Mouse (Mus musculus) forebrain, postnatal 0 days (tissue): ENCODE results near the gene Smim24. TPM values are rescaled to one million over a fixed set of nuclear protein-coding genes. Genes with fewer than 3 reads are reported as not detected.
A peak's percentile ranks its signal among the peaks of the same experiment; 100 is the strongest.

Experiments used
- ATAC-seq: fragments of 200-750 bp; cut with Nextera tagmentation; 2 replicates; pipeline ENCODE4 v1.8.0; 2017; ENCODE audit warnings: mild to moderate bottlenecking, moderate library complexity
- DNase-seq: peaks from one replicate; pipeline ENCODE4 v3.0.0-alpha.2; 2015
- H3K27ac ChIP-seq: fragments of 300-500 bp; sonication (generic); 2 replicates; pipeline ENCODE4 v1.5.1; 2014; ENCODE audit warnings: low read depth, mild to moderate bottlenecking, antibody characterized with exemption, low read length, moderate library complexity, mixed read lengths
- H3K27me3 ChIP-seq: fragments of 300-500 bp; sonication (generic); 2 replicates; pipeline ENCODE4 v1.6.1; 2014; ENCODE audit warnings: mild to moderate bottlenecking, low read length, mixed read lengths; ENCODE audit not compliant: insufficient read depth
- H3K36me3 ChIP-seq: fragments of 300-500 bp; sonication (generic); 2 replicates; pipeline ENCODE4 v1.6.1; 2014; ENCODE audit warnings: mild to moderate bottlenecking, moderate library complexity; ENCODE audit not compliant: insufficient read depth
- H3K4me1 ChIP-seq: fragments of 300-500 bp; sonication (generic); 2 replicates; pipeline ENCODE4 v1.6.1; 2014; ENCODE audit warnings: antibody characterized with exemption; ENCODE audit not compliant: insufficient read depth
- H3K4me2 ChIP-seq: fragments of 300-500 bp; sonication (generic); 2 replicates; pipeline ENCODE4 v1.6.1; 2014; ENCODE audit warnings: low read depth, mild to moderate bottlenecking, moderate library complexity
- H3K4me3 ChIP-seq: fragments of 300-500 bp; sonication (generic); 2 replicates; pipeline ENCODE4 v1.5.1; 2014; ENCODE audit warnings: low read depth, low read length, mixed read lengths
- H3K9ac ChIP-seq: fragments of 300-500 bp; sonication (generic); 2 replicates; pipeline ENCODE4 v1.6.1; 2014; ENCODE audit warnings: mild to moderate bottlenecking
- H3K9me3 ChIP-seq: fragments of 300-500 bp; sonication (generic); 2 replicates; pipeline ENCODE4 v1.6.1; 2016; ENCODE audit warnings: low read length
- CTCF ChIP-seq: sonication (generic); IDR thresholded peaks from 2 replicates; pipeline ENCODE4 v1.5.1; 2016; ENCODE audit warnings: antibody characterized with exemption, control low read depth, low read depth
- WGBS: fragments of 180-500 bp; shearing (Covaris S2); extraction: QIAGEN DNeasy Blood & Tissue Kit; methylation state at CpG from one replicate; pipeline ENCODE4 v1.1.7; 2014; 5-methylcytosine and 5-hydroxymethylcytosine counted together
- polyA plus RNA-seq: library from polyadenylated mRNA; unstranded; fragments of >200 nt; fragmentation: Nextera tagmentation; extraction: Ambion mirVana; gene quantifications from 2 replicates; pipeline ENCODE4 v1.2.1, GENCODE M21; 2015
- total RNA-seq: library from RNA; depleted of rRNA; stranded (reverse); fragments of >200 nt; gene quantifications from 2 replicates; pipeline ENCODE4 v1.2.3, GENCODE M21; 2014

The Smim24 gene
- total and polyA plus RNA-seq, 2 experiments from 2014 or later, result 1.3 to 1.7 TPM

DNA sequence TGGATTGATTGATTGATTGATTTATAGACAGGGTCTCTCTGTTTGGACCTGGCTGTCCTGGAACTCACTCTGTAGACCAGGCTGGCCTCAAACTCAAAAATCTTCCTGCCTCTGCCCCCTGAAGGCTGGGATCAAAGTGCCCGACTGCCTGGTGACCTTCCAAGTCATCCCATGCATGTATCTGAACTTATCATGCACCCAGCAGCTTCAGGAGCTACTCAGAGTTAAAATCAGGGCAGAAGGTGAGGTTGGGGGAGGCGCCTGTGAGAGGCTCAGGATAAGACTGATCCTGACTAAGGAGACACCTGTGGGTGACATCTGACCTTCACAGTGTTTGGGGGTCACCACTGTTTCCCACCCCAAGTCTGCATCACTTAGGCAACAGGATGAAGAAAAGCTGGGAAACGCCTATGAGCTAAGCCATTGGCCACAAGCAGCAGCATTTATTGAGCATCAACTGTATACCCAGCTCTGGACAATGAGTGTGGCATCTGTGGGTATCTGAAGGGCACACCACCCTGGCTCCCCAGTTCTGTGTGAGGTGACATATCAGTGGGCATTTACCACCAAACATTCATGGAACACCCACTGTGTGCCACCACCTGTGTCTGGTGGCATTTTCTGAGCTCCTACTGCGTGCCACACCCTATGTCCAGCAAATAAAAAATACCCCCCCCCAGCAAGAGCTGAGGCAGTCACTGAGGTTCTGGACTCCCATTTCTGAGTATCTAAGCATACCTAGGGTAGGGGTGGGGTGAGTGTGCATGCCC is 30.8 kb downstream of the Smim24 start:
- H3K27ac ChIP-seq, result no peak overlapping the region
- ATAC-seq, result no peak
- no peak overlapping the region for H3K4me2 ChIP-seq
- no peaks in the 10 kb centered on the region for H3K9me3 ChIP-seq
- peaks cover 8% of the 10 kb centered on the region for H3K36me3 ChIP-seq
- H3K4me1 ChIP-seq, result no peaks in the 10 kb centered on the region
- WGBS, result 73% methylated on average over 4 of the region's 4 CpGs
- DNase-seq, result no peak
- no peaks in the 10 kb centered on the region for H3K27me3 ChIP-seq
- no peak overlapping the region for H3K4me3 ChIP-seq
- no peak for TF ChIP-seq CTCF
- H3K9ac ChIP-seq, result peak overlapping the region; percentile 14; the same call in 1 of the 2 replicates

DNA sequence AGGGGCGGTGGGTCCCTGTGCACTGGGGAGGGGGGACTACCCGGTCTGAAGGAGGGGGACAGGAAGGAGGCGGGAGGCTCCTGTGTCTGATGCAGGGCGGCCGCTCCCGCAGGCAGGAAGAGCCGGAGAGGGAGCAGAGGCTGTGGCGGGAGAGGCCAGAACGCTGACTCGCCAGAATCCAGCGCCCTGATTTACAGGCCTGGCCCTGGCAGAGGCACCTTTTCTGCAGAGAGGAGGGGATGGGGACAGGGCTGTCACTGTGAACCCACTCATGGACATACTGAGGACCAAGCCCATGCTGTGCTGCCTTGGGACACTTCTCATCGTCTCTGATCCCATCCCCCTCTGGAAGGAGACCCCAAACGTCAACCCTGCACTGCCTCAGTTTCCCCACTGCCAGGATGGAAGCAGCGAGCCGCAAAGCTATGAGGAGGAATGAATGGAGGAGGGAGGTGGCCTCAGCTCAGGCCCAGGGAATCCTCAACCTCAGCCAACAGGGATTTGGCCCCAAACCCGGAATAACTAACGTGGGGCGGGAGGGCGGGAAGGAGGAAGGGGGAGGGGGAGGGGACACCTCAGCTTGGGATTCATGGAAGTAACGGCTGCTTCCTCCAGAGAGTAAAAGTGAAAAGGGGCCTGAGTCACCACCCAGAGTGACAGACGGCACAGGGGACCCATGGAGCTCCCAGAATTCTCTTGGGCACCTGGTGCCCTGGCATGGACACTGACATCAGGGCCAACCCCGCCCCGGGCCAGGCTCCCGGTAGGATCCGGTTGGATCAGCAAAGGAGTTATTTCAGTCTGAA is 31.6 kb downstream of the Smim24 start:
- 9% methylated on average over 23 of the region's 25 CpGs for WGBS
- Histone ChIP-seq H3K9me3 (no peaks in the 10 kb centered on the region), H3K4me2 (peak overlapping the region; percentile 11; the same call in 1 of the 2 replicates), H3K27ac (no peak overlapping the region), H3K27me3 (no peaks in the 10 kb centered on the region), H3K4me1 (no peaks in the 10 kb centered on the region), H3K9ac (peak overlapping the region; percentile 14; the same call in 1 of the 2 replicates), H3K36me3 (peaks cover 8% of the 10 kb centered on the region), H3K4me3 (no peak overlapping the region)
- 0 out of 2 replicates have a peak, but pooled peaks have one; percentile 10 for ATAC-seq
- no peak for DNase-seq
- no peak for TF ChIP-seq CTCF

DNA sequence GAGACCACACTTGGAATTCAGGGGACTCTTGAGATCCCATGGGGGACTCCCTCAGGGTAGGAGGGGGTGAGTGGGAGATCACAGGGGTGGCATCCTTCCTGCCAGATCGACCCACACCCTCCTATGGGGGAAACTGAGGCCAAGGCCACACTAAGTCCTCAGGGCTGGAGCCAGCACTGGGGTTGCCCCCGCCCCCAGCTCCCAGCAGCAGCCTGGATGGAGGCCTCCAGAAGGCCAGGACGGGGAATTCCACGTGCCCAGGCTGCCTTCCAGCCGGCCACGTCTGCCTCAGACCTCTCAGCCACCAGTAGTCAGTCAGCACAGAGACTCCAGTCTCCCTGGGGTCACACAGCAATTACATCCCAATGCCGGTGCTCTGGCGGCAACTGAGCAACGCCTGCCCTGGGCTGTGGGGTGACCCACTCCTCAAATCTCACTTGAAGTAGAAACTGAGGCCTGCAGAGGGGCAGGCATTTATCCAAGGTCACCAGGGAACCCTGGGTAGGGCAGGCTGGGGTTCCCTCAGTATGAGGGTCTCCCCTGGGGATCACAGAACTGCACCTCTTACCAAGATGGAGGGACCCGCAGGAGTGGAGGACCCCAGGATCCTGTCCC is 32.5 kb downstream of the Smim24 start:
- H3K36me3 ChIP-seq, result peaks cover under 1% of the 10 kb centered on the region; the same call in 1 of the 2 replicates
- H3K4me1 ChIP-seq, result no peaks in the 10 kb centered on the region
- H3K4me3 ChIP-seq, result no peak overlapping the region
- H3K27me3 ChIP-seq, result no peaks in the 10 kb centered on the region
- peak overlapping the region; percentile 74 for H3K4me2 ChIP-seq
- no peak for TF ChIP-seq CTCF
- H3K9me3 ChIP-seq, result no peaks in the 10 kb centered on the region
- 29% methylated on average over 10 of the region's 10 CpGs for WGBS
- DNase-seq (no peak), ATAC-seq (no peak)
- no peak overlapping the region for H3K9ac ChIP-seq
- H3K27ac ChIP-seq, result no peak overlapping the region

DNA sequence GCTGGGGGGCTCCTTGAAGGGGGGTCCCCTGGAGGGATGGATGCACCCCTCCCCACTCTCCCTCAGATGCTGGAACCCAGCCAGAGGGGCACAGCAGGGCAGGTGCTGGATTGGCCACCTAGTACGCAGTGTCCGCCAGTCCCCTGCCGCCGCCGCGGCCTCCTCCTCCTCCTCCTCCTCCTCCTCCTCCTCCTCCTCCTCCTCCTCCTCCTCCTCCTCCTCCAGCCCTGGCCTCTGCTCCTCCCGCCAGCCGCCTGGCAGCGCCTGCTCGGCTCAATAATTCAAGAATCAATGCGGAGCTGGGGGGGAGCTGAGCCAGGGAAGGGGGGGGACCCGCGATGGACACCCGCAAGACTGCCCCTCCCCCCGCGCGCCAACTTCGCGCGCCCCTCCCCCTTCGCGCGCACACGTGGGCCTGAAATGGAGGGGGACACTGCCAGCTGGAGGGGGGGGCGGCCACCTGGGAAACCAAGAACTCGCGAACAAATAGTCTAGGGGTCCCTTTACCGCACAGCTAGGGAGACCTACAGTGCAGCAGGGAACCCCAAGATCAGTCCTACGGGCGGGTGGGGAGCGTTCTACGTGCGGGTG is 33.3 kb downstream of the Smim24 start:
- Histone ChIP-seq H3K4me2 (peak overlapping the region; percentile 74), H3K27me3 (no peaks in the 10 kb centered on the region), H3K9me3 (no peaks in the 10 kb centered on the region), H3K9ac (peak overlapping the region; percentile 43), H3K4me1 (no peaks in the 10 kb centered on the region), H3K36me3 (no peaks in the 10 kb centered on the region), H3K4me3 (peak overlapping the region; percentile 36), H3K27ac (0 out of 2 replicates have a peak overlapping the region, but pooled peaks have one; percentile 4)
- ATAC-seq (no peak), DNase-seq (no peak)
- no peak for TF ChIP-seq CTCF
- 5% methylated on average over 22 of the region's 33 CpGs for WGBS

DNA sequence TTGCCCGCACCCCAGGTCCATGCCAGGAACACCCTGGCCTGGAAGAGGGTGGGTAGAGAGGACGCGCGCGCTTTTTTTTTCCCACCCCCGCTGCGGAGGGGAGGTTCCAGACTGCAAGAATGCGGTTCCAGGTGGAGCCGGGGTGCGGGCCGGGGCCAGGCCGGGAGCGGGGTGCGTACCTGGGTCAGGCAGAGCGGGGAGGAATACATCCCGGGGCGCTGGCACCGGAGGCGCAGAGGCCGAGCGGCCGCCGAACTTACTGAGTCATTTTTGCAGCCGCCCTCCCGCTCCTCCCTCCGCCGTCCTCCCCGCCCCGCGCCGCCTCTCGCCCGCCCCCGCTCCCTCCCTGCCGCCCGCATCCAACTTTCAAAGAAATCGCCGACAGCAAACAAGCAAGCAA is 34.0 kb downstream of the Smim24 start:
- Histone ChIP-seq H3K36me3 (no peaks in the 10 kb centered on the region), H3K4me2 (peak overlapping the region; percentile 74), H3K27ac (no peak overlapping the region), H3K4me1 (no peaks in the 10 kb centered on the region), H3K9me3 (no peaks in the 10 kb centered on the region), H3K27me3 (no peaks in the 10 kb centered on the region), H3K9ac (peak overlapping the region; percentile 43), H3K4me3 (peak overlapping the region; percentile 36)
- no peak for TF ChIP-seq CTCF
- DNase-seq (no peak), ATAC-seq (no peak)
- 2% methylated on average over 37 of the region's 38 CpGs for WGBS

DNA sequence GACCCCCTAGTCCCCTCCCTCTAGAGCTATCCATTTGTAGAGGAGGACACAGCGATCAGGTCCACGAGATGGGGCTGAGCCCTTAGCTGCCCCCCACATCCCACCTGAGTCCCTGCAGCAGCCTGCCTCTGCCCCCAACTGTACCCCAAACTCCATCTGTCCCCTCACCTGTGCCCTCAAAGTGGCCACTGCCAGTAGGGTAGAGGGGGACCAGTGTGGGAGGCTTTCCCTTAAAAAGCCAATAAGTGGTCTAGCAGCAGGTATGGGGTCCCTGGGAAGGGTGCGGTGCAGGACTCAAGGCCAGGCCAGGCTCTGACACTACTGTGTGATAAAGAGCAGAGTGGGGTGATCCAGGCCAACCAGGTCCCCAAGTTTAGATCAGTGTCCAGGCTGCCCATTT is 34.5 kb downstream of the Smim24 start:
- H3K4me3 ChIP-seq, result peak overlapping the region; percentile 36
- DNase-seq (no peak), ATAC-seq (no peak)
- H3K9ac ChIP-seq, result no peak overlapping the region
- H3K9me3 ChIP-seq, result no peaks in the 10 kb centered on the region
- no peak overlapping the region for H3K27ac ChIP-seq
- 0 out of 2 replicates have a peak, but pooled peaks cover under 1% of the 10 kb centered on the region for H3K4me1 ChIP-seq
- H3K4me2 ChIP-seq, result peak overlapping the region; percentile 74
- H3K36me3 ChIP-seq, result no peaks in the 10 kb centered on the region
- 36% methylated on average over 3 of the region's 3 CpGs for WGBS
- no peak for TF ChIP-seq CTCF
- H3K27me3 ChIP-seq, result no peaks in the 10 kb centered on the region
